Mouse (Mus musculus): ENCODE results near the gene Ubald1.

- no peak for TF ChIP-seq CTCF (IDR thresholded peaks at IDR 0.05; ENCODE audit: low read depth)
- TF ChIP-seq EP300 (IDR thresholded peaks at IDR 0.05; ENCODE audit: low read depth): no peak
These were observed 48.3 kb downstream of the Ubald1 start for GRCm38 (mm10) chr16:4831650-4832419.

Data from heart, postnatal 0 days (tissue).